Mouse (Mus musculus): ENCODE results near the gene Trp53inp2.

- TF ChIP-seq CTCF (conservative IDR thresholded peaks at IDR 0.05; ENCODE audit: insufficient read depth, insufficient read length, low read depth, low read length), result no peak
- no peak for TF ChIP-seq POLR2A (IDR thresholded peaks at IDR 0.05; ENCODE audit: low read depth, low read length)
These were observed 45.6 kb upstream of the Trp53inp2 start for GRCm38 (mm10) chr2:155335231-155335630.
